Mouse (Mus musculus) neural tube, embryonic 15.5 days (tissue): ENCODE measurements at regions not wholly inside any gene's neighbourhood (a gene's known extent, or its start where the extent isn't known, plus 50 kb on each side); places are given as distances from the start of the nearest gene placed in this dataset.

Source experiments
- ATAC-seq: fragments of 200-750 bp; cut with Nextera tagmentation; 2 replicates; pipeline ENCODE4 v1.8.0; 2017; ENCODE audit warnings: mild to moderate bottlenecking, moderate TSS enrichment, moderate library complexity; ENCODE audit not compliant: low FRiP score
- H3K27ac ChIP-seq: fragments of 300-500 bp; sonication (generic); replicated peaks from 2 replicates; pipeline ENCODE4 v1.5.1; 2015; ENCODE audit warnings: mild to moderate bottlenecking, inconsistent platforms
- H3K27me3 ChIP-seq: fragments of 300-500 bp; sonication (generic); replicated peaks from 2 replicates; pipeline ENCODE4 v1.6.1; 2015; ENCODE audit warnings: inconsistent platforms
- H3K36me3 ChIP-seq: fragments of 300-500 bp; sonication (generic); 2 replicates; pipeline ENCODE4 v1.6.1; 2015; ENCODE audit warnings: inconsistent platforms
- H3K4me1 ChIP-seq: fragments of 300-500 bp; sonication (generic); 2 replicates; pipeline ENCODE4 v1.6.1; 2015; ENCODE audit warnings: inconsistent platforms
- H3K4me2 ChIP-seq: fragments of 300-500 bp; sonication (generic); 2 replicates; pipeline ENCODE4 v1.6.1; 2015; ENCODE audit warnings: inconsistent platforms, mild to moderate bottlenecking, moderate library complexity
- H3K4me3 ChIP-seq: fragments of 300-500 bp; sonication (generic); replicated peaks from 2 replicates; pipeline ENCODE4 v1.5.1; 2015; ENCODE audit warnings: mild to moderate bottlenecking, inconsistent platforms
- H3K9ac ChIP-seq: fragments of 300-500 bp; sonication (generic); replicated peaks from 2 replicates; pipeline ENCODE4 v1.6.1; 2015; ENCODE audit warnings: mild to moderate bottlenecking, inconsistent platforms
- H3K9me3 ChIP-seq: fragments of 300-500 bp; sonication (generic); replicated peaks from 2 replicates; pipeline ENCODE4 v1.6.1; 2016; ENCODE audit warnings: inconsistent platforms
- WGBS: fragments of 180-500 bp; shearing (Covaris S2); methylation state at CpG from one replicate; pipeline ENCODE4 v1.1.7; 2015; ENCODE audit warnings: mixed read lengths; 5-methylcytosine and 5-hydroxymethylcytosine counted together

- H3K4me1 ChIP-seq = no peaks in the 10 kb centered on the region
- H3K9ac ChIP-seq = no peak overlapping the region
- H3K9me3 ChIP-seq = no peaks in the 10 kb centered on the region
- H3K27ac ChIP-seq = no peak overlapping the region
- H3K27me3 ChIP-seq = no peaks in the 10 kb centered on the region
- H3K4me2 ChIP-seq = no peak overlapping the region
- H3K4me3 ChIP-seq = no peak overlapping the region
- ATAC-seq = no peak
- 79% methylated on average over 3 of the region's 3 CpGs for WGBS
- no peaks in the 10 kb centered on the region for H3K36me3 ChIP-seq
Observed at GRCm38 (mm10) chr12:96442546-96442945, 750.5 kb downstream of the Flrt2 start.

- no peak for ATAC-seq
- Histone ChIP-seq H3K9me3 (no peaks in the 10 kb centered on the region), H3K9ac (no peak overlapping the region), H3K27ac (no peak overlapping the region), H3K4me2 (no peak overlapping the region), H3K36me3 (no peaks in the 10 kb centered on the region), H3K27me3 (no peaks in the 10 kb centered on the region), H3K4me3 (no peak overlapping the region), H3K4me1 (no peaks in the 10 kb centered on the region)
- WGBS = 17% methylated on average over 3 of the region's 3 CpGs
Observed at GRCm38 (mm10) chr12:96453374-96453773, 761.3 kb downstream of the Flrt2 start.

GRCm38 (mm10) chr12:96476344-96476743 is 784.3 kb downstream of the Flrt2 start:
- Histone ChIP-seq H3K36me3 (no peaks in the 10 kb centered on the region), H3K27ac (no peak overlapping the region), H3K4me2 (no peak overlapping the region), H3K4me1 (no peaks in the 10 kb centered on the region), H3K9ac (no peak overlapping the region), H3K27me3 (no peaks in the 10 kb centered on the region), H3K4me3 (no peak overlapping the region), H3K9me3 (no peaks in the 10 kb centered on the region)
- WGBS = 59% methylated on average over 3 of the region's 3 CpGs
- no peak for ATAC-seq

- no peaks in the 10 kb centered on the region for H3K36me3 ChIP-seq
- no peaks in the 10 kb centered on the region for H3K27me3 ChIP-seq
- no peaks in the 10 kb centered on the region for H3K4me1 ChIP-seq
- no peaks in the 10 kb centered on the region for H3K9me3 ChIP-seq
- no peak overlapping the region for H3K4me2 ChIP-seq
- H3K4me3 ChIP-seq = no peak overlapping the region
- H3K9ac ChIP-seq = no peak overlapping the region
- no peak overlapping the region for H3K27ac ChIP-seq
- ATAC-seq = no peak
- WGBS = 85% methylated on average over 1 of the region's 1 CpGs
Observed at GRCm38 (mm10) chr12:96488448-96488960, 796.5 kb downstream of the Flrt2 start.

GRCm38 (mm10) chr12:96509658-96510057 is 817.6 kb downstream of the Flrt2 start:
- H3K4me1 ChIP-seq = no peaks in the 10 kb centered on the region
- H3K9me3 ChIP-seq = no peaks in the 10 kb centered on the region
- no peaks in the 10 kb centered on the region for H3K27me3 ChIP-seq
- no peak overlapping the region for H3K27ac ChIP-seq
- WGBS = 85% methylated on average over 1 of the region's 1 CpGs
- H3K9ac ChIP-seq = no peak overlapping the region
- H3K4me2 ChIP-seq = no peak overlapping the region
- no peak overlapping the region for H3K4me3 ChIP-seq
- no peaks in the 10 kb centered on the region for H3K36me3 ChIP-seq
- no peak for ATAC-seq

GRCm38 (mm10) chr12:96558824-96559223 is 866.8 kb downstream of the Flrt2 start:
- Histone ChIP-seq H3K27ac (no peak overlapping the region), H3K9ac (no peak overlapping the region), H3K4me1 (no peaks in the 10 kb centered on the region), H3K9me3 (no peaks in the 10 kb centered on the region), H3K4me3 (no peak overlapping the region), H3K27me3 (no peaks in the 10 kb centered on the region), H3K4me2 (no peak overlapping the region), H3K36me3 (no peaks in the 10 kb centered on the region)
- no peak for ATAC-seq
- WGBS = 82% methylated on average over 1 of the region's 1 CpGs

GRCm38 (mm10) chr12:96594845-96595244 is 902.8 kb downstream of the Flrt2 start:
- 74% methylated on average over 3 of the region's 3 CpGs for WGBS
- Histone ChIP-seq H3K36me3 (no peaks in the 10 kb centered on the region), H3K4me1 (no peaks in the 10 kb centered on the region), H3K4me2 (no peak overlapping the region), H3K27ac (no peak overlapping the region), H3K4me3 (no peak overlapping the region), H3K9me3 (0 out of 2 replicates have a peak, but pooled peaks cover 2% of the 10 kb centered on the region), H3K9ac (no peak overlapping the region), H3K27me3 (no peaks in the 10 kb centered on the region)
- ATAC-seq = no peak

GRCm38 (mm10) chr12:96615134-96615533 is 923.1 kb downstream of the Flrt2 start:
- Histone ChIP-seq H3K4me2 (no peak overlapping the region), H3K27ac (no peak overlapping the region), H3K9ac (no peak overlapping the region), H3K9me3 (no peaks in the 10 kb centered on the region), H3K36me3 (no peaks in the 10 kb centered on the region), H3K4me1 (no peaks in the 10 kb centered on the region), H3K4me3 (no peak overlapping the region), H3K27me3 (no peaks in the 10 kb centered on the region)
- 77% methylated on average over 2 of the region's 2 CpGs for WGBS
- no peak for ATAC-seq

- Histone ChIP-seq H3K9ac (no peak overlapping the region), H3K27ac (no peak overlapping the region), H3K4me3 (no peak overlapping the region), H3K27me3 (no peaks in the 10 kb centered on the region), H3K9me3 (no peaks in the 10 kb centered on the region), H3K4me1 (no peaks in the 10 kb centered on the region), H3K36me3 (no peaks in the 10 kb centered on the region), H3K4me2 (no peak overlapping the region)
- ATAC-seq = no peak
- WGBS = 80% methylated on average over 4 of the region's 4 CpGs
Observed at GRCm38 (mm10) chr12:96615850-96616249, 923.8 kb downstream of the Flrt2 start.

- Histone ChIP-seq H3K9ac (no peak overlapping the region), H3K27ac (no peak overlapping the region), H3K4me1 (no peaks in the 10 kb centered on the region), H3K9me3 (no peaks in the 10 kb centered on the region), H3K4me2 (no peak overlapping the region), H3K27me3 (no peaks in the 10 kb centered on the region), H3K36me3 (no peaks in the 10 kb centered on the region), H3K4me3 (no peak overlapping the region)
- no peak for ATAC-seq
- 95% methylated on average over 2 of the region's 2 CpGs for WGBS
Observed at GRCm38 (mm10) chr12:96617226-96617625, 925.2 kb downstream of the Flrt2 start.
